Mouse (Mus musculus): ENCODE measurements at regions not wholly inside any gene's neighbourhood (a gene's known extent, or its start where the extent isn't known, plus 50 kb on each side); places are given as distances from the start of the nearest gene placed in this dataset.
A peak's percentile ranks its signal among the peaks of the same experiment; 100 is the strongest.
"Not testable (repeated sequence)": the region's sequence is repeated elsewhere in the genome, so short reads cannot be mapped to it uniquely, and the experiment has no call there.

DNA sequence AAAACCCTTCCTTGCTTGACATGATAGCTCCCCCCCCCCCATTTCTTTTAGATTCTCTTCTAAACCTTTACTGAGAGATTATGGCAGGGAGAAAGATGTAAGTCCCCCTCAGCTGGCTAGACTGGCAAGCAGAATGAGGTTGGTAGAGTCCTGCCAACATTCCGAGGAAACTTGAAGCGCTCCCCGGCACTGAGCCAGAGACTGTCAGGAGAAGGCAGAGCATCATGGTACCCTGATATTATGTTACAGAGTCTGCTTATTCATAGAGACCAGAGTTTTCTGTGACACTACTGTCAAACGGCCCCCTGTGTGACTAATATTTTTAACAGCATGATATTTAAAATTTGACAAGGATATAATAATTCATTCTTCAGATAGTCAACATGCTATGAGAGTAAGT, 358.0 kb upstream of the Zic4 start:
- no peak for DNase-seq (ENCODE audit: extremely low read depth, insufficient read length, low spot score)

DNA sequence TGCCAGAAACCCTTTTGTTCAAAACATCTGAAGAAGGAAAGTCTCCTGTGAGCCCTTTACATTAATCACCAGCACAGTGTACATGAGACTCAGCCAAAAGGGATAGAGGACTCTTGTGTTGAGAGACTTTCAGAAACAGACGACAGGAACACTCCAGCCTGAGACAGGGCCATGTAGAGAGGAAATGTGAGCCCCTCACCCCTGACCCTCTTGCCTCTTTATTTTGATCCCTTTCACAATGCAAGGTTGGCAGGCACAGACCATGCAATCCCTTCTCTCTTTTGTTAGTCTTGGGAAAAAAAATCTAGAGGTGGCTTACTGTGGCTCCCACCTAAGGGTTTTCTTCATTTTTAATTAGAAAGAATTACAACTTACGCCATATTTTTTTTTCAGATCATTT, 321.7 kb upstream of the Zic4 start:
- DNase-seq (ENCODE audit: extremely low read depth, insufficient read length, low spot score): no peak

DNA sequence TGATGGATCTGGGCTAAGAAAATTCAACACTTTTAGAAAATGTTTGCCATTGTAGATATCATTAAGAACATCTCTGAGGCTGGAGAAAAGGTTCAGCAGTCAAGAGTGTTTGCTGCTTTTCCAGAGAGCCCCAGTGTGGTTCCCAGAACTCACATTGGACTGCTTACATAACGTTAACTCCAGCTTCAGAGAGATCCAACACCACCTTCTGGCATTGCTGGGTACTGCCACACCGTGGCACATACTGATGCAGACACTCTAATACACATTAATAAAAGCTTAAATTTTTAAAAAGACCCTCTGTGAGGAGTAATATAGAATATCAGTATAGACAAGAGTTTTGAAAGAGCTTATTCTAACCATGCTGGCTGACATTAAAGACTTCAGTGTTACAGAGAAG, 313.6 kb upstream of the Zic4 start:
- DNase-seq (ENCODE audit: extremely low read depth, insufficient read length, low spot score): no peak

DNA sequence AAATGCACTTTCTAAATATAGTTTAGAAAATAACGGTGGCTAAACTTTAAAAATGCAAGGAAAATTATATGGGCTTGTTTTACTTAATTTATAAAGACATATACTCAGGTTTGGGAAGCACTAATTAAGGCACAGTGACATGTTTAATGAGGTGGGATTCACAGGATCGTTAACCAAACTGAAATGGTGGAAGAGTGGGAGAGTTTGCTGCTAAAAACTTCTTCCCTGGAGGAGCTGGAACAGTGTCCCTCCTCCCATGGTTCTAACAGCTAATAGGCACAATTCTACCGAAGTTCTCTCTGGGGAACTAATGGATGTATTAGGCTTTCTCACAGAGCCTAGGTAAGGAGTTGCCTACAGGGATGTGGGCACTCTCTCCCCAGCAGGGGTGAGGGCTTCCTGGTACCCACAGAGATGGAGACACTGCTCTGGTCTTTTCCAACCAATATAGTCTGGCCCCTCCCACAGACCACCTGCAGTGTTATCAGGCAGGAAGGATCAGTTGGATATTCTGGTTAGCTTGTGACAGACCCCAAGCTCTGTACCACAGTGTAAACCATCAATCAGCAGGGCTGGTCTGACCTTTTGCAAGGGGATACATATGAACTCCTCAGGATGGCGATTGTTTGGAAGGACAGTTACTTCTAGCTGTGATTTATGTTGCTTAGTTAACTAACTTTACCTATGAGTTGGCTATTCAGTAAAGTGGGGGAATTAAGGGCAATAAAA, 309.0 kb upstream of the Zic4 start:
- DNase-seq (ENCODE audit: extremely low read depth, insufficient read length, low spot score): no peak

DNA sequence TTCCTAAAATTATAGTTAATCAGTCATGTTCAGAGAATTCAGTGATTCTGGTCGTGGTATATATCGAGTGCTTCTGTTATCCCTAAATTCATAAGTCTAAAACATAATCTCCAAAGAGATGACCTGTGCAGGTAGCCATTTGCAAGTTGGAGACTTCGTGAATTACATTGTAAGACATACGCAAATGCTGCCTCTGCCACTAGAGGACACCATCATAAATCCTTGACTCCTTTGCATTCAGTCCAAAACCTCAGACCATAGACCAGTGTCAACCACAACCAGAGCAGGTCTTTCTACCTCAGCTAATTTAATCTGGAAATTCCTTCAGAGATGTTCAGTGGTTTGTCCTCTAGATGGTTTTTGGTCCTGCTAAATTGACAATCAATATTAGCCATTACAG, 302.8 kb upstream of the Zic4 start:
- DNase-seq (ENCODE audit: extremely low read depth, insufficient read length, low spot score): no peak

DNA sequence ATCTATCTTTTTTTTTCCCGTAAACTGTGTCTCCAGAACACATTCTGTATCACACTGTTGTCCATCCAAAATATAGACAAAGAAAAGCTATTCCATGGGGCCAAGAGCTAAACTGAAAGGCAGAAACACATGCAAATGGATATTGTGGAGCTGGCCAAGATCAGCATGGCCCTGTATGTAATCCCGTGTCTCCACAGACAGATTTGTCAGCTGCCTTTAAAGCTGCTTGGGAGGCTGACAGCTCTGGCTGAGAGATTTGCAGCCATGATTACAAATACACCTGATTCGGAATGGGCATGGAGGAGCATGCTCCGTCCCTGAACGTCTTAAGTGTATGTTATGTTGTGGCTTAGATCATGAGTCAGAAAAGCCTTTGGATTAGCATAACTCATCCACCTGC, 292.7 kb upstream of the Zic4 start:
- no peak for DNase-seq (ENCODE audit: extremely low read depth, insufficient read length, low spot score)

DNA sequence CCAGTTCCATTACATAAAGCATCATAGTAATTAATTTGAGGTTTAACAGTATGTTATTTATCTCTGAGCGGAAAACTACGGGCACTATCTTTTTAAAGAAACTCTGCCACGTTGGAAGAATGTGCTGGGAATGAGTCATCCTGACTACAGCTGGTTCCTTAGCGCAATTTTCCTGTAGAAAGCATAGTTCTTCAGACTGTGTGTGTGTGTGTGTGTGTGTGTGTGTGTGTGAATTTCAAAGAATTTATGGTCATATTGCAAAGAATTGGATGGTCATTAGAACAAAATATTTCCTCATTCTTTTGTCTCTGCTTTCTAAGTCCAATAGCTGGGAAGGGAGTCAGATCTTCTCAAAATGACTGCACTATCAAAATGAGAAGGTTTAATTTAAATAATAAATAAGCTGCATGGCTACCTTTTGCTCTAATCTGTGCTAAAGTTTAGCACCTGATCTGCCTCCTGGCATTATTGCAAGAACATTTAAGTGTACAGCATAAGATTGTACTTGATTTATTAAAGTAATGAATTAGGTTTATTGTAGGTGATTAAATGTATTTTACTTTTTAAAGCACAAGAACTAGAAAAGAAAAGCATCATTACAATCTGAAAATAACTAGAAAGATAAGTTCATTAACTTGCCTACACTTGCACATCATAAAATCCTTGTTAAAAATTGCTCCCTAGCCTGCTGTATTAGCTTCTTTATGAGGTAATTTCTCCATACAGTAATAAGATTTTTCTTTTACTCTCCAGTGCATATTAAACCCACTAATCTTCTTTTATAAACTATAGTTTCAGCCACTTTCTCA, 288.6 kb upstream of the Zic4 start:
- DNase-seq (ENCODE audit: extremely low read depth, insufficient read length, low spot score): peak; percentile 23

DNA sequence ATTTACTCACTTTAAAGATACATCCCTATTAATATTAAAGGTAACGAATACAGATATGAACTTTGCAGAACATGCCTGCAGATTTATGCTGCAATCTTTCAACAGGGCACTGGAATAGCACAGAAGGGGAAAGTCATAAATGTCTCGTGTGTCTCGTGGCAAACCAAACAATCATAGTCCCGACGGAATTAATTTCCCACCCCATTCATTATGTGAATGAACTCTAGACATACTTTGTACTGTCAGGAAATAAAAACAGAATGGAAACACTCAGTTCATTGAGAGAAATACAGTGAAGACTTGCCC, 288.1 kb upstream of the Zic4 start:
- DNase-seq (ENCODE audit: extremely low read depth, insufficient read length, low spot score): no peak

DNA sequence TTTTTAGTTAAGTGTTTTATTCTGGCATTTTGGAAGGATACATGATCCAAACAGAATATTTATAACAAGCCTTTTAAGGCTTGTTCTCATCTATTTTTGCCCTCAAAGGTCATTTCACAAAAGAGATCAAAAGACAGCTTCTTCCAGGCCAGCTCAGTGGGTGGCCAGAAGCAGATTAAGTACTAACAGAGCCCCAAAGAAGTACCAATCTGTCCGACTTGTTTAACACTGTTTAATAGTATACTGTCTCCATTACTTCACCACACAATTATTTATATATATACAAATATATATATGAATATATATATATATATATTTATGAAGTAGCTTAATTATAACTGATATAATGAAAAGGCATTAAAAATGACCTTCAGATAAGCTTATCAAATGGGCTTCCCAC, 284.7 kb upstream of the Zic4 start:
- no peak for DNase-seq (ENCODE audit: extremely low read depth, insufficient read length, low spot score)

DNA sequence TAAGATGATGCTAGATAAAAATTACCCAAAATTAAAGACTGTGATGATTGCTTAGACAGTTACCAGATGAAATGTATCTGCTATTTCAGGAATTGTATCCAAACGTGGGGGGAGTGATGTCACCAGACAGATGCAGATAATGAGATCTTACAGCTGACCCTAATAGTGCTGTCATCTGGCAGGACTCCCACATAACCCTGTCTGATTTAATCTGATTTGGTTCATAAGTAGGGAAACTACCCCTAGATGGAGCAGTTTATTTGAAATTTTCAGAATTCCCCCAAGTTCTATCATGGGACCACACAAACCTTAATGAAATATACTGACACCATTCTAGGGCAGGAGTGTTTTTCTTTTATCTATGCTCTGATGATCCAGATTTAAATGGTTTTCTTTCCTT, 278.4 kb upstream of the Zic4 start:
- DNase-seq (ENCODE audit: extremely low read depth, insufficient read length, low spot score): no peak

DNA sequence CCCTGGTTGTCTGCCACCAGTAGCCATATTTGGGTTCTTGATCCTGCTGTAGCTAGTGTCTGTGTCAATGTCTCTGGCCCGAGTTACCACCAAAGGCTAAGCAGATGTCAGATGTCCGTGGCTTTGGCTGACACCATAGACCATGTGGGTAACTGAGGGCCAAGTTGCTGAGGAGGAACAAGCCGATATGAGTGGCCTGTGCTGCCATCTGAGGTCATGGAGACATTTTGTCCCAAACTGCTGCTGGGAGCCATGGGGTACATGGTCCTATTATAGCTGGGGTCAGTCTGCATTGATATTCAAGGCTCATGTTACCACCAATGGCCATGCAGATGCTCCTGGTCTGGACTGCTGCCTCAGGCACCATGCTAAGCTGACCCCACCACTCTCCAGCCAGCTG, 276.3 kb upstream of the Zic4 start:
- DNase-seq (ENCODE audit: extremely low read depth, insufficient read length, low spot score): no peak

DNA sequence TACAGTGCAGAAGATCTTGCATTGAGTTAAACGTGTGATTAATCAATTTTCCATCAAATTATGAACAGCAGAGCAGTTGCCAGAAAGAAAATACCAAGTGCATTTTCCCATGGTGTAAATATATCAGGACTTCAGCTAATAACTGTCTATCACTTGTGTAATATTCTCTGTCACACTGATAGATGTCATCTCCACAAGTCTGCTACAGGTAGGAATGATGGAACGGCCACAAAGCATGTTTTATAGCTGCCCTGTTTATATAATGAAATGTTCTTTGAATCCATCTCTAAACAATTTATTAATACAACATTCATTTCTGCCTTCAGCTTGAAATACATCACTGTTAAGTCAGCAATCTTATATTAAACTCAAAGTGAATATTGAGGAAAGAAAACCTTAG, 272.9 kb upstream of the Zic4 start:
- no peak for DNase-seq (ENCODE audit: extremely low read depth, insufficient read length, low spot score)

DNA sequence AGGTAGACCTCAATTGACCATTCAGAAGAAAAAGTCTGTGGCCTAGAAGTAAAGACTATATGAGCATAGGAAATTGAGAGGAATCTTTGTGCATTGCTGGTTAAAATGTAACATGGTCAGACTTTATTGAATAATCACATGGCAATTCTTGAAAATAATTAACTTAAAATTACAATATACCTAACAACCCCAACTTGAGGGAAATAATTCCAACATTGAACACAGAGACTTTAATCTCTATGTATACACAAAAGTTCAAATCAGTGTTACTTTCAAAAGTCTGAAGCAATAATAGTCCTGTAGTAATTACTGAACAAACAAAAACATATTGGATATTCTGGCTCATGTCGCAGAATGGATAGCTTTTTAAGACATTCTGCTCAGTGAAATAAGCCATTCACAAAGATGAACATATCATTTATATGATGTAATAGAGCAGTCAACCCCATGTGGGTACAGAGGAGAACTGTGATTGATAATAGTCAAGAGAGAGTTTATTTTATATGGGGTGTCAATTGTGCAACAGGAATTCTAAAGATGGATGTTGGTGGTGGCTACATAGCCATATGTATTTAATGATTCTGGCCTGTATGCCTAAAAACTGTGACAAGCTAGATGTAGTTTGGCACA, 270.7 kb upstream of the Zic4 start:
- no peak for DNase-seq (ENCODE audit: extremely low read depth, insufficient read length, low spot score)

DNA sequence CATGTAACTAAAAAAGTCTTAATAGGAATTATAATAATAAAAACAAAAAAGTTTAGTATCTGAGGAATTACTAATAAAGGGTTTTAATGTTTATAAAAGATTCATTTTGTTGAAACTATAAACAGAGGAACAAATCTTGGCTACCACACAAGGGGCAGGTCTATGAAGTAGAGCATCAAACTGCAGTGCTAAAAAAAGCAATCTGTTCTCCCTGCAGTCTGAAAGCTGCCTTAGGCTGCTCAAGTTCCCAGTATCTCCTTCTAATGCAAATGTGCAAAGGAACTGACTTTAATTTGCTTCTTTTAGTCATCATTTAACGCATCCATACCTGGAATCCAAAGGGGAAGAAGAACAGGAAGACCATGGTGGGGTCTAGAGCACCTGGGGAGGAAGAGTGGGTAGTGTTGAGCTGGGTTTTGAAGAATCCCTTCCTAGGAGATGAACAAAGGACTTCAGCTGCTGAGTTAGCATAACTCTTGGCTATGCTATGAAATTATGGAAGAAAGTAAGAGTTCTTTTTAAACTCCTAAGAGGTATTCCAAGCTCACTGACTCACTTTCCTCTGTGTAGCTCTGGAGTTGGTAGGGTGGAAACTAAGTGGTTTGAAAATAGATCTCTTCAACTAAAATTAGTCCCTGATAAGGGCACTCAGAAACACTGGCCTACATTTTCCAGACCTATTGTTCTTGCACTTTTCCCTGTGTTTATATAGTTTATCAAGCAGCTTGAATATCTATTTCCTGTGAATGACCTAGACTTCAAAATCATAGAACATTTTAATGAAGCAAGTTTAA, 260.4 kb upstream of the Zic4 start:
- no peak for DNase-seq (ENCODE audit: extremely low read depth, insufficient read length, low spot score)

DNA sequence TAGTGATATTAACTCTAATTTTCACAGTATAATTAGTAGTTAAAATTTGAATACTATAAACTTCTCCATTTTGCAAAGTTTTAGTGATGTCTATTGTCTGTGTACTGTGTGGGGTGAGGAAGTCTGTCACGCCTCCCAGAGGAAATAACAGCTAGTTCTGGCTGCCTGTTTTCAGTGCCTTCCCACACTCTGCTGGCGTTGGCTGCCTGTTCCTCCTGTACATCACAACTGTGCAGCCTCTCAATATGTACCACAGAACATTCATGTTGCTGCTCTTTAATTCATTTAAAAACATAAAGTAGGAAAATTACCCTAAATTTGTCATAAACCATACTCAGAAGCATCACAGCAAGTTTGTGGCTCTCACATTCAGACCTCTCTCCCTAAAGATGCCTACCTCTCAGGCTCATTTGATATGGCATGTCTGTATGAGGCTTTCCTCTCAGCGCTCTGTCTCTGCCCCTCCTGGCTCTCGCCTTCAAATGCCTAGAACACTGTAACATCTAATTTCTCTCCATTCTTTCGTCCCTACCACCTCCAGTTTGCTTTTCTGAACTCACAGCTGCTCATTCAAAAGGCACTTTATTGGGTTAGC, 239.7 kb upstream of the Zic4 start:
- DNase-seq (ENCODE audit: extremely low read depth, insufficient read length, low spot score): no peak

DNA sequence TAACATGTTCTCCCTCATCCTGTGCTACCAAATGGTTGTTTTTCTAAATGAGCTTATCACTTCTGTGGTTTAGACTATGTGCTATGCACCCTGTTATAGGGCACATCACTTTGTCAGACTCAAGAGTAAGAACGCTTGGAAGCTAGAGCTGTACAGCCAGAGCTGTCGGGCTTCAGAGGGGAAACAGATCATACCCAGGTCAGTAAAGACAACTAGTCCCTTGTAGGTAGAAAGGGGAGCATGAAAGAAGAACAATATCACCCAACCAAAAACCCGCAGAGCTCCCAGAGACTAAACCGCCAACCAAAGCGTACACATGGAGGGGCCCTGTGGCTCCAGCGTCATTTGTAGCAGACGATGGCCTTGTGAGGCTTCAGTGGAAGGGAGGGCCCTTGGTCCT, 239.0 kb upstream of the Zic4 start:
- no peak for DNase-seq (ENCODE audit: extremely low read depth, insufficient read length, low spot score)

DNA sequence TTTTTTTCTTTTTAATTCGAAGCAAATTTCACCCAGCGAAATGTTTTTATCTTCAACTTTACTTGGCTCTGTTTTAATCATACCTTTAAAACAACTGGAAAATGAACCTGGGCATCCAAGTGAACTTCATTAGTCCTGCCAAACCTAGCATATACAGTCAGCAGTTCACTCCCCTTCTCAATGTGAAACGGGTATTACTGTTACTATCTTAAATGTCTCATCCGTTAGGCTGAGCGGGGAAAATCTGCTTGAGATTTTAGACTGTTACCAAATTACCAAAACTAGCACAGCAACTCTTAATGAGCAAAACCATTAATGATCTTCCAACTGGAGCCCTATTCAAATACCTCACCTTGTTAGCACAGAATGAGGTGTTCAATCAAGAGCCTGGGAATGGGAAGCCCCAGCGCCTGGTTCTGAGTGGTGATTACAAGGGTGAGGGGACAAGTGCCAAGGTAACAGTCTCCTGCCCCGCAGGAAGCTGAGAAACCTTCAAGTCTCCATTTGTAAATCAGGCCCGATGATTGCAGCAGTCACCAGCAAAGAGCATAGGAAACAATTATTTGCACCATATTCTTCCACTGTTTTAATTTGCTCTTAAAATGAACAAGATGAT, 235.5 kb upstream of the Zic4 start:
- DNase-seq (ENCODE audit: extremely low read depth, insufficient read length, low spot score): no peak

DNA sequence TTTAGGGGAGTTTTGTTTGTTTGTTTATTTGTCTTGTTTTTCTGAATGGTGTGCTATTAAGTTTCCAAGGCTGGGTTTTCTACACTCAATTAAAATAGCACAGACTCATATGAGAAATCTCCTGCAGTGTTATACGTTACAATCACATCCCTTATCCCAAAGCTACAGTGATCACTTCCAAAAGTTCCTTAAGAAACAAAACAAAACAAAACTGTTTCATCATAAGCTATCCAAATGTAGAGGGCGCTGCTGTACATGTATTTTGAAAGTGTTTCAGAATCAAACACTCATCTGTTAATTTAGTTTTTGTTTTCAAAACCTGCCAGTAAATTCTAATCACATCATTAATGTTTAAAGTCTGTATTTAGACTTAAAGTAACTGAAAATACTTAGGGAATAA, 233.7 kb upstream of the Zic4 start:
- DNase-seq (ENCODE audit: extremely low read depth, insufficient read length, low spot score): not testable (repeated sequence)

DNA sequence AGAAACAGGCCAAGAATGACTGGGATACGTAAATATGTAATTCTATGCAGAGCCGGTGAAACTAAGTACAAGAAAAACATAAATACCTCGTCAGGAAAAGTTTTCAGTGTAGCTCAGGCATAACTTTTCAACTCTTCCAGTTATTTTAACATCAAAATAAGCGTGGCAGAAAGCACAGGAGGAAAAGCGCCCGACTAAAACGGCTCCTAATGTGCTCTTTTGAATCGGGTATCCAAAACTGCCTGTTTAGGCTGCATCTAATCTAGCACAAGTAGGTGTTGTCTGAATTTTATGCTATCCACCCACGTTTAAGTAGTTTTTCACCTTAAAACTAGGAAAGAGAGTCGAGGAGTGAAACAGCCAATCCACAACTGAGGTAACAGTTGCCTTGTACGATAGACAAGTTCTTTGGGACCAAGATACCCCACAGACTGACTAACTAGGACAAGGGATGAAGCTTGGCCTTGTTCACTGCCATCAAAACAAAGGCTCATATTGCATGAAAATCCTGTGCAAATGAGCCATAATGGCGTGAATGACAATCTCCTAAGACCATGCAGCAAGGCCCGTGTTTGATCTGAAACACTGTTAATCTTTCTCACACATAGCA, 232.0 kb upstream of the Zic4 start:
- DNase-seq (ENCODE audit: extremely low read depth, insufficient read length, low spot score): no peak

Measured in 3134 (cell line).